Mouse (Mus musculus): Measurements from ENCODE around the gene Mex3a. TPM values are rescaled to one million over a fixed set of nuclear protein-coding genes. Genes with fewer than 3 reads are reported as not detected.

Gene Mex3a
- polyA plus RNA-seq, 1 experiment from 2014 or later = 43.5 TPM

GRCm38 (mm10) chr3:88552082-88552645, 20.0 kb downstream of the Mex3a start:
- Histone ChIP-seq H3K4me2 (ENCODE audit: low read depth, severe bottlenecking) (peak overlapping the region; percentile 77), H3K27me3 (ENCODE audit: control insufficient read depth, insufficient read depth, low read length) (no peaks in the 10 kb centered on the region), H3K9ac (ENCODE audit: low read length) (peak overlapping the region; percentile 71), H3K9me3 (ENCODE audit: control insufficient read depth, low read length) (no peaks in the 10 kb centered on the region), H3K4me1 (ENCODE audit: control insufficient read depth, insufficient read depth, low read length) (peaks cover 7% of the 10 kb centered on the region), H3K4me3 (ENCODE audit: low read depth, low read length) (peak overlapping the region; percentile 85), H3K27ac (replicated peaks; ENCODE audit: low read depth, low read length) (0 out of 2 replicates have a peak overlapping the region, but pooled peaks have one; percentile 53), H3K36me3 (ENCODE audit: control insufficient read depth, insufficient read depth, low read length) (peaks cover 12% of the 10 kb centered on the region)
- WGBS = 25% methylated on average over 16 of the region's 16 CpGs
- DNase-seq (ENCODE audit: low spot score) (no peak), ATAC-seq (ENCODE audit: insufficient number of reproducible peaks, low FRiP score, low TSS enrichment, low read depth) (no peak)

- peak; percentile 99 for DNase-seq (ENCODE audit: low spot score)
- H3K4me2 ChIP-seq (ENCODE audit: low read depth, severe bottlenecking) = peak within 1 kb of the TSS; percentile 77
- peaks cover 12% of the 10 kb centered on the region for H3K36me3 ChIP-seq (ENCODE audit: control insufficient read depth, insufficient read depth, low read length)
- H3K27me3 ChIP-seq (ENCODE audit: control insufficient read depth, insufficient read depth, low read length) = no peaks in the 10 kb centered on the region
- H3K4me3 ChIP-seq (ENCODE audit: low read depth, low read length) = peak within 1 kb of the TSS; percentile 85
- peak within 1 kb of the TSS; percentile 87 for H3K9ac ChIP-seq (ENCODE audit: low read length)
- peaks cover 7% of the 10 kb centered on the region for H3K4me1 ChIP-seq (ENCODE audit: control insufficient read depth, insufficient read depth, low read length)
- ATAC-seq (ENCODE audit: insufficient number of reproducible peaks, low FRiP score, low TSS enrichment, low read depth) = peak; percentile 89
- peak within 1 kb of the TSS; percentile 90 for H3K27ac ChIP-seq (replicated peaks; ENCODE audit: low read depth, low read length)
- H3K9me3 ChIP-seq (ENCODE audit: control insufficient read depth, low read length) = no peaks in the 10 kb centered on the region
- under 1% methylated on average over 48 of the region's 48 CpGs for WGBS
Observed at GRCm38 (mm10) chr3:88552676-88553524, 20.7 kb downstream of the Mex3a start, which contains the start of gene Lamtor2. Gene Lamtor2 (minus strand): TSS chr3:88553074.

GRCm38 (mm10) chr3:88553525-88553879, 21.3 kb downstream of the Mex3a start, which contains the start of gene Ubqln4:
Gene Ubqln4 (plus strand): TSS chr3:88553758.
- ATAC-seq (ENCODE audit: insufficient number of reproducible peaks, low FRiP score, low TSS enrichment, low read depth) (peak; percentile 85), DNase-seq (ENCODE audit: low spot score) (peak; percentile 96)
- Histone ChIP-seq H3K27me3 (ENCODE audit: control insufficient read depth, insufficient read depth, low read length) (no peaks in the 10 kb centered on the region), H3K9me3 (ENCODE audit: control insufficient read depth, low read length) (no peaks in the 10 kb centered on the region), H3K4me2 (ENCODE audit: low read depth, severe bottlenecking) (peak within 1 kb of the TSS; percentile 77), H3K9ac (ENCODE audit: low read length) (peak within 1 kb of the TSS; percentile 87), H3K4me3 (ENCODE audit: low read depth, low read length) (peak within 1 kb of the TSS; percentile 85), H3K36me3 (ENCODE audit: control insufficient read depth, insufficient read depth, low read length) (peaks cover 14% of the 10 kb centered on the region), H3K4me1 (ENCODE audit: control insufficient read depth, insufficient read depth, low read length) (peaks cover 7% of the 10 kb centered on the region), H3K27ac (replicated peaks; ENCODE audit: low read depth, low read length) (peak within 1 kb of the TSS; percentile 90)
- under 1% methylated on average over 26 of the region's 37 CpGs for whole genome bisulfite sequencing

- peaks cover 7% of the 10 kb centered on the region for H3K4me1 ChIP-seq (ENCODE audit: control insufficient read depth, insufficient read depth, low read length)
- 0% methylated on average over 41 of the region's 41 CpGs for WGBS
- no peaks in the 10 kb centered on the region for H3K9me3 ChIP-seq (ENCODE audit: control insufficient read depth, low read length)
- ATAC-seq (ENCODE audit: insufficient number of reproducible peaks, low FRiP score, low TSS enrichment, low read depth) (peak; percentile 64), DNase-seq (ENCODE audit: low spot score) (peak; percentile 53)
- peak overlapping the region; percentile 90 for H3K27ac ChIP-seq (replicated peaks; ENCODE audit: low read depth, low read length)
- H3K27me3 ChIP-seq (ENCODE audit: control insufficient read depth, insufficient read depth, low read length) = no peaks in the 10 kb centered on the region
- H3K4me2 ChIP-seq (ENCODE audit: low read depth, severe bottlenecking) = peak overlapping the region; percentile 77
- H3K36me3 ChIP-seq (ENCODE audit: control insufficient read depth, insufficient read depth, low read length) = peaks cover 17% of the 10 kb centered on the region
- H3K9ac ChIP-seq (ENCODE audit: low read length) = peak overlapping the region; percentile 87
- H3K4me3 ChIP-seq (ENCODE audit: low read depth, low read length) = peak overlapping the region; percentile 85
Observed at GRCm38 (mm10) chr3:88553880-88554586, 21.8 kb downstream of the Mex3a start.

- no peak for DNase-seq (ENCODE audit: low spot score)
- H3K4me1 ChIP-seq (ENCODE audit: control insufficient read depth, insufficient read depth, low read length) = peaks cover 7% of the 10 kb centered on the region
- H3K9ac ChIP-seq (ENCODE audit: low read length) = no peak overlapping the region; the same call in 1 of the 2 replicates
- no peaks in the 10 kb centered on the region for H3K9me3 ChIP-seq (ENCODE audit: control insufficient read depth, low read length)
- peaks cover 26% of the 10 kb centered on the region for H3K36me3 ChIP-seq (ENCODE audit: control insufficient read depth, insufficient read depth, low read length)
- H3K4me2 ChIP-seq (ENCODE audit: low read depth, severe bottlenecking) = peak overlapping the region; percentile 77; the same call in 1 of the 2 replicates
- H3K4me3 ChIP-seq (ENCODE audit: low read depth, low read length) = no peak overlapping the region
- no peak overlapping the region for H3K27ac ChIP-seq (replicated peaks; ENCODE audit: low read depth, low read length)
- H3K27me3 ChIP-seq (ENCODE audit: control insufficient read depth, insufficient read depth, low read length) = no peaks in the 10 kb centered on the region
- no peak for ATAC-seq (ENCODE audit: insufficient number of reproducible peaks, low FRiP score, low TSS enrichment, low read depth)
- 93% methylated on average over 5 of the region's 5 CpGs for WGBS
Observed at GRCm38 (mm10) chr3:88555069-88555605, 22.9 kb downstream of the Mex3a start.

GRCm38 (mm10) chr3:88555731-88556130, 23.5 kb downstream of the Mex3a start:
- no peak for ATAC-seq (ENCODE audit: insufficient number of reproducible peaks, low FRiP score, low TSS enrichment, low read depth)
- no peak overlapping the region for H3K27ac ChIP-seq (replicated peaks; ENCODE audit: low read depth, low read length)
- no peak overlapping the region for H3K4me3 ChIP-seq (ENCODE audit: low read depth, low read length)
- H3K36me3 ChIP-seq (ENCODE audit: control insufficient read depth, insufficient read depth, low read length) = peaks cover 27% of the 10 kb centered on the region
- H3K9ac ChIP-seq (ENCODE audit: low read length) = no peak overlapping the region
- peaks cover 7% of the 10 kb centered on the region for H3K4me1 ChIP-seq (ENCODE audit: control insufficient read depth, insufficient read depth, low read length)
- DNase-seq (ENCODE audit: low spot score) = no peak
- H3K4me2 ChIP-seq (ENCODE audit: low read depth, severe bottlenecking) = no peak overlapping the region
- no peaks in the 10 kb centered on the region for H3K9me3 ChIP-seq (ENCODE audit: control insufficient read depth, low read length)
- no peaks in the 10 kb centered on the region for H3K27me3 ChIP-seq (ENCODE audit: control insufficient read depth, insufficient read depth, low read length)
- 90% methylated on average over 6 of the region's 6 CpGs for WGBS

DNA sequence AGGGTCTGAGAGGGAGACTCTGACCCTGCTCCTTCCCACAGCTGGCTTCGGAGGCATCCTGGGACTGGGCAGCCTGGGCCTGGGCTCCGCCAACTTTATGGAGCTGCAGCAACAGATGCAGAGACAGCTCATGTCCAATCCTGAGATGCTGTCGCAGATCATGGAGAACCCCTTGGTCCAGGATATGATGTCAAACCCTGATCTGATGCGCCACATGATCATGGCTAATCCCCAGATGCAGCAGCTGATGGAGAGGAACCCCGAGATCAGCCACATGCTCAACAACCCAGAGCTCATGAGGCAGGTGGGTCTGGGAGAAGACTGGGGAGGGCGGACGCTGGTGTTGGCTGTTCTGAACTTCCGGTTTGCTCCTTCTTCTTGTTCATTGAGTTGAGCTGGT, 24.4 kb downstream of the Mex3a start:
- peaks cover 7% of the 10 kb centered on the region for H3K4me1 ChIP-seq (ENCODE audit: control insufficient read depth, insufficient read depth, low read length)
- H3K27ac ChIP-seq (replicated peaks; ENCODE audit: low read depth, low read length) = no peak overlapping the region
- no peaks in the 10 kb centered on the region for H3K9me3 ChIP-seq (ENCODE audit: control insufficient read depth, low read length)
- no peak for ATAC-seq (ENCODE audit: insufficient number of reproducible peaks, low FRiP score, low TSS enrichment, low read depth)
- H3K9ac ChIP-seq (ENCODE audit: low read length) = no peak overlapping the region
- no peak overlapping the region for H3K4me2 ChIP-seq (ENCODE audit: low read depth, severe bottlenecking)
- WGBS = 95% methylated on average over 8 of the region's 8 CpGs
- H3K36me3 ChIP-seq (ENCODE audit: control insufficient read depth, insufficient read depth, low read length) = peaks cover 27% of the 10 kb centered on the region
- H3K4me3 ChIP-seq (ENCODE audit: low read depth, low read length) = no peak overlapping the region
- DNase-seq (ENCODE audit: low spot score) = no peak
- H3K27me3 ChIP-seq (ENCODE audit: control insufficient read depth, insufficient read depth, low read length) = no peaks in the 10 kb centered on the region

GRCm38 (mm10) chr3:88559596-88559995, 27.4 kb downstream of the Mex3a start:
- Histone ChIP-seq H3K9me3 (ENCODE audit: control insufficient read depth, low read length) (no peaks in the 10 kb centered on the region), H3K27me3 (ENCODE audit: control insufficient read depth, insufficient read depth, low read length) (no peaks in the 10 kb centered on the region), H3K9ac (ENCODE audit: low read length) (no peak overlapping the region), H3K4me1 (ENCODE audit: control insufficient read depth, insufficient read depth, low read length) (peaks cover 2% of the 10 kb centered on the region; the same call in 1 of the 2 replicates), H3K36me3 (ENCODE audit: control insufficient read depth, insufficient read depth, low read length) (peaks cover 50% of the 10 kb centered on the region), H3K4me3 (ENCODE audit: low read depth, low read length) (0 out of 2 replicates have a peak overlapping the region, but pooled peaks have one; percentile 8), H3K4me2 (ENCODE audit: low read depth, severe bottlenecking) (no peak overlapping the region), H3K27ac (replicated peaks; ENCODE audit: low read depth, low read length) (no peak overlapping the region)
- ATAC-seq (ENCODE audit: insufficient number of reproducible peaks, low FRiP score, low TSS enrichment, low read depth) (no peak), DNase-seq (ENCODE audit: low spot score) (no peak)
- WGBS = 95% methylated on average over 9 of the region's 9 CpGs
